Mouse (Mus musculus) MEL (cell line): ENCODE measurements around the gene Fancf. TPM values are rescaled to one million over a fixed set of nuclear protein-coding genes. Genes with fewer than 3 reads are reported as not detected.

Experiments
- DNase-seq: peaks from one replicate; pipeline ENCODE4 v3.0.0; 2011; ENCODE audit warnings: low read depth, low spot score
- H3K27ac ChIP-seq: 2 replicates; pipeline ENCODE4 v1.5.1; 2012; ENCODE audit warnings: low read depth, mild to moderate bottlenecking, control low read depth, low read length, moderate library complexity; ENCODE audit not compliant: control insufficient read depth
- H3K27me3 ChIP-seq, 2 experiments: fragments of 150-350 bp in 1 of 2; sonication (generic) in 1 of 2; 2 replicates each; pipeline ENCODE4 v1.6.1; 2012; ENCODE audit warnings: low read length in 2 of 2, mild to moderate bottlenecking in 2 of 2, improper control_type of control experiment in 1 of 2, moderate library complexity in 1 of 2; ENCODE audit not compliant: insufficient read depth in 2 of 2, control insufficient read depth in 1 of 2
- H3K36me3 ChIP-seq, 2 experiments: 2 replicates each; pipeline ENCODE4 v1.6.1; 2012 to 2014; ENCODE audit warnings: low read length in 2 of 2, improper control_type of control experiment in 1 of 2, inconsistent platforms in 1 of 2, mild to moderate bottlenecking in 1 of 2; ENCODE audit not compliant: insufficient read depth in 2 of 2, control insufficient read depth in 1 of 2
- H3K4me1 ChIP-seq, 2 experiments: fragments of 150-350 bp in 1 of 2; sonication (generic) in 1 of 2; 2 replicates each; pipeline ENCODE4 v1.6.1; 2012; ENCODE audit warnings: low read length in 2 of 2, improper control_type of control experiment in 1 of 2, mild to moderate bottlenecking in 1 of 2; ENCODE audit not compliant: insufficient read depth in 2 of 2, control insufficient read depth in 1 of 2
- H3K4me3 ChIP-seq, 2 experiments: fragments of 150-350 bp in 1 of 2; sonication (generic) in 1 of 2; 2 replicates each; pipeline ENCODE4 v1.5.1; 2012; ENCODE audit warnings: low read depth in 2 of 2, low read length in 2 of 2, mild to moderate bottlenecking in 2 of 2, moderate library complexity in 2 of 2, control low read depth in 1 of 2, improper control_type of control experiment in 1 of 2; ENCODE audit not compliant: control insufficient read depth in 1 of 2, insufficient read depth in 1 of 2
- H3K79me2 ChIP-seq: 2 replicates; pipeline ENCODE4 v1.6.1; 2012; ENCODE audit warnings: mild to moderate bottlenecking, low read length, moderate library complexity; ENCODE audit not compliant: control insufficient read depth, poor library complexity, insufficient read depth
- H3K9ac ChIP-seq: 2 replicates; pipeline ENCODE4 v1.6.1; 2012; ENCODE audit warnings: low read depth, mild to moderate bottlenecking, control low read depth, low read length, moderate library complexity; ENCODE audit not compliant: control insufficient read depth, poor library complexity, severe bottlenecking
- H3K9me3 ChIP-seq: fragments of 150-350 bp; sonication (generic); replicated peaks from 2 replicates; pipeline ENCODE4 v1.6.1; 2012; ENCODE audit warnings: mild to moderate bottlenecking, low read length, improper control_type of control experiment, moderate library complexity; ENCODE audit not compliant: insufficient read depth
- CHD1 ChIP-seq: IDR thresholded peaks from 2 replicates; pipeline ENCODE4 v1.6.1; 2012; ENCODE audit warnings: low read depth, mild to moderate bottlenecking, inconsistent platforms, low read length, improper control_type of control experiment
- CHD2 ChIP-seq: IDR thresholded peaks from 2 replicates; pipeline ENCODE4 v1.6.1; 2011; ENCODE audit warnings: low read length, improper control_type of control experiment
- CTCF ChIP-seq, 3 experiments: IDR thresholded peaks in 2 of 3; conservative IDR thresholded peaks in 1 of 3; 2 replicates each; pipeline ENCODE4 v1.5.1; 2011 to 2012; ENCODE audit warnings: low read length in 3 of 3, low read depth in 2 of 3, mild to moderate bottlenecking in 2 of 3, improper control_type of control experiment in 1 of 3, inconsistent platforms in 1 of 3, mixed read lengths in 1 of 3, moderate library complexity in 1 of 3; ENCODE audit not compliant: control insufficient read depth in 1 of 3, insufficient read depth in 1 of 3, poor library complexity in 1 of 3, severe bottlenecking in 1 of 3
- E2F4 ChIP-seq: IDR thresholded peaks from 2 replicates; pipeline ENCODE4 v1.6.1; 2011; ENCODE audit warnings: low read depth, low read length, improper control_type of control experiment, borderline replicate concordance
- EP300 ChIP-seq, 2 experiments: IDR thresholded peaks; 2 replicates each; pipeline ENCODE4 v1.6.1; 2011; ENCODE audit warnings: improper control_type of control experiment in 2 of 2, low read length in 2 of 2, low read depth in 1 of 2, mild to moderate bottlenecking in 1 of 2
- GATA1 ChIP-seq: IDR thresholded peaks from 2 replicates; pipeline ENCODE4 v1.6.1; 2011; ENCODE audit warnings: low read depth, low read length, improper control_type of control experiment
- JUND ChIP-seq: IDR thresholded peaks from 2 replicates; pipeline ENCODE4 v1.6.1; 2011; ENCODE audit warnings: low read depth, mild to moderate bottlenecking, improper control_type of control experiment, low read length
- KAT2A ChIP-seq: conservative IDR thresholded peaks from 2 replicates; pipeline ENCODE4 v1.6.1; 2012; ENCODE audit warnings: low read depth, low read length, improper control_type of control experiment, inconsistent platforms
- MAFK ChIP-seq: IDR thresholded peaks from 2 replicates; pipeline ENCODE4 v1.6.1; 2011; ENCODE audit warnings: low read depth, mild to moderate bottlenecking, low read length, improper control_type of control experiment, borderline replicate concordance
- MAX ChIP-seq: IDR thresholded peaks from 2 replicates; pipeline ENCODE4 v1.6.1; 2011; ENCODE audit warnings: low read length, improper control_type of control experiment
- MAZ ChIP-seq: IDR thresholded peaks from 2 replicates; pipeline ENCODE4 v1.6.1; 2012; ENCODE audit warnings: low read depth, mild to moderate bottlenecking, inconsistent platforms, low read length, improper control_type of control experiment
- MEF2A ChIP-seq: IDR thresholded peaks from 2 replicates; pipeline ENCODE4 v1.6.1; 2014; ENCODE audit warnings: low read depth, mild to moderate bottlenecking, inconsistent platforms, low read length, improper control_type of control experiment; ENCODE audit not compliant: poor library complexity, insufficient replicate concordance, severe bottlenecking; ENCODE audit errors: extremely low read depth
- MXI1 ChIP-seq: IDR thresholded peaks from 2 replicates; pipeline ENCODE4 v1.6.1; 2011; ENCODE audit warnings: mild to moderate bottlenecking, low read depth, low read length, improper control_type of control experiment
- MYB ChIP-seq: IDR thresholded peaks from 2 replicates; pipeline ENCODE4 v1.6.1; 2011; ENCODE audit warnings: mild to moderate bottlenecking, low read depth, low read length, improper control_type of control experiment
- MYC ChIP-seq: IDR thresholded peaks from 2 replicates; pipeline ENCODE4 v1.6.1; 2011; ENCODE audit warnings: low read depth, mild to moderate bottlenecking, low read length, improper control_type of control experiment, moderate library complexity
- NELFE ChIP-seq: IDR thresholded peaks from 2 replicates; pipeline ENCODE4 v1.6.1; 2011; ENCODE audit warnings: low read depth, low read length, improper control_type of control experiment
- NRF1 ChIP-seq: IDR thresholded peaks from 2 replicates; pipeline ENCODE4 v1.6.1; 2014; ENCODE audit warnings: low read depth, mild to moderate bottlenecking, inconsistent platforms, low read length, improper control_type of control experiment, moderate library complexity; ENCODE audit not compliant: poor library complexity, insufficient read depth, severe bottlenecking
- POLR2A ChIP-seq, 2 experiments: IDR thresholded peaks; 2 replicates each; pipeline ENCODE4 v1.6.1; 2011 to 2012; ENCODE audit warnings: low read length in 2 of 2, mild to moderate bottlenecking in 2 of 2, control low read depth in 1 of 2, improper control_type of control experiment in 1 of 2, low read depth in 1 of 2, moderate library complexity in 1 of 2; ENCODE audit not compliant: control insufficient read depth in 1 of 2, insufficient read depth in 1 of 2, poor library complexity in 1 of 2
- POLR2AphosphoS5 ChIP-seq: IDR thresholded peaks from 2 replicates; pipeline ENCODE4 v1.6.1; 2012; ENCODE audit warnings: low read depth, borderline replicate concordance, mild to moderate bottlenecking, inconsistent platforms, low read length, moderate library complexity, mixed read lengths
- RAD21 ChIP-seq: IDR thresholded peaks from 2 replicates; pipeline ENCODE4 v1.6.1; 2011; ENCODE audit warnings: mild to moderate bottlenecking, low read depth, low read length, improper control_type of control experiment
- RCOR1 ChIP-seq: IDR thresholded peaks from 2 replicates; pipeline ENCODE4 v1.6.1; 2012; ENCODE audit warnings: low read depth, mild to moderate bottlenecking, inconsistent platforms, low read length, improper control_type of control experiment
- SMC3 ChIP-seq: IDR thresholded peaks from 2 replicates; pipeline ENCODE4 v1.6.1; 2011; ENCODE audit warnings: low read depth, low read length, improper control_type of control experiment
- ZC3H11A ChIP-seq: IDR thresholded peaks from 2 replicates; pipeline ENCODE4 v1.6.1; 2012; ENCODE audit warnings: low read depth, mild to moderate bottlenecking, inconsistent platforms, low read length, improper control_type of control experiment
- ZKSCAN1 ChIP-seq: IDR thresholded peaks from 2 replicates; pipeline ENCODE4 v1.6.1; 2012; ENCODE audit warnings: low read depth, mild to moderate bottlenecking, inconsistent platforms, low read length, improper control_type of control experiment, moderate library complexity
- polyA plus RNA-seq, 2 experiments: library from polyadenylated mRNA; stranded (reverse) in 1 of 2; unstranded in 1 of 2; fragments of >175 nt in 1 of 2; fragments of >200 nt in 1 of 2; gene quantifications; 2 replicates each; pipeline versions ENCODE4 v1.2.1 to v1.2.4; 2012; ENCODE audit warnings: low replicate concordance in 2 of 2, low read depth in 1 of 2; ENCODE audit not compliant: insufficient read length in 2 of 2, insufficient read depth in 1 of 2, missing spikeins in 1 of 2
- total RNA-seq: library from RNA; depleted of rRNA; stranded (reverse); fragments of 300-350 nt; gene quantifications from 2 replicates; pipeline ENCODE4 v1.2.3, GENCODE M21; 2012

The Fancf gene
- total and polyA plus RNA-seq, 3 experiments, result 11.0 to 12.9 TPM; not detected in 1

DNA sequence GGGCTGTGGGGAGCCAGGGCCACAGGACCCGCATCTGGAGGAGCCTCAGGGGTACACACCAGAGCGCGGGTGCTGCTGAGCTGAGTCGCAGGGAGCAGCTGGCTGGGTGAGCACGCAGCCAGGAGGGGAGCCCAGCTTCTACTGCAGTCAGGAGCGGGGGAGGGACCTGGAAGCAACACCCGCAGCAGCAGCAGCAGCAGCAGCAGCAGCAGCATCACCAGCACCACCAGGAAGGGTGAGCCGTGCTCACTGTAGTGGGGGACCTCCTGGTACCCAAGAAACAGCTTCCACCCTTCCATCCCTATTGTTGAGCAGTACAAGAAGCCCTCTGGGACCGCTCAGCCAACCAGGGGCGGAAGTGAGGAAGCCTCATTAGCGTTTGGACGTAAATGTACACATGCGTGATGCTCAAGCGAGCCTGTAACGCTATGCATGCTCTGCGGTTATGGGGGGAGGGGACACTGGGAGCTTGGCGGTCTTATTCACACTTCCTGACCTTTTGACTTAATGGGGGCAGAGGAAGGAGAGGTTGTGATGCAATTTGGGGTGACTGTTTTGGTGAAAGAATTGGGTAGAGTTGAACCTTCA lies 17.2 kb upstream of the Fancf start:
- H3K27ac ChIP-seq, result no peak overlapping the region

DNA sequence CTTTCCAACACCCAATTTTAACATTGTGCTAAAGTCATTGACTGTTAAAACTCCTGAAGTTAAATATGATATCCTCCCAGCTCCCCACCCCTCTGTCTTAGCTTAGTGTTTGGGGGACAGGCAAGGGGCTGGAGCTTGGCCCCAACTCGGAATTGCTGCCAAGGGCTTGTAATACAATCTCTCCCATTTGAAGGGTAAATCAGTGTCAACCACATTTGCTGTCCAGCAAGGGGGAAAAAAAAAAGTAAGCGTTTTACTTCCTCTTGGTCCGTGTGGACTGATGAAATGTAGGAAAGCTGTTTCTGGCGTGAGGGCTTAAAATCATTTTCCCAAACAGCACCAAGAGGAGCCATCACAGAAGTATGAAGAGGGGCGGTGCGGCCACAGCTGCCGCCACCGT lies 16.7 kb upstream of the Fancf start:
- DNase-seq, result no peak
- no peaks in the 10 kb centered on the region for H3K79me2 ChIP-seq
- no peak for TF ChIP-seq MAX
- H3K9ac ChIP-seq, result no peak overlapping the region
- no peaks in the 10 kb centered on the region for H3K4me1 ChIP-seq
- H3K36me3 ChIP-seq, result no peaks in the 10 kb centered on the region
- H3K27ac ChIP-seq, result no peak overlapping the region
- H3K27me3 ChIP-seq, result no peaks in the 10 kb centered on the region
- H3K9me3 ChIP-seq, result no peaks in the 10 kb centered on the region
- H3K4me3 ChIP-seq, result no peak overlapping the region

More for the DNA sequence above, 17.2 kb upstream of the Fancf start:
- Histone ChIP-seq H3K79me2 (no peaks in the 10 kb centered on the region), H3K36me3 (no peaks in the 10 kb centered on the region), H3K9me3 (no peaks in the 10 kb centered on the region), H3K27me3 (no peaks in the 10 kb centered on the region), H3K4me1 (no peaks in the 10 kb centered on the region), H3K9ac (no peak overlapping the region), H3K4me3 (no peak overlapping the region)
- no peak for DNase-seq
- TF ChIP-seq NELFE (no peak), JUND (no peak), MYC (no peak), MAFK (no peak), MYB (no peak), CHD2 (no peak), CTCF (IDR thresholded peaks at IDR 0.05 in 2 of 3, conservative IDR thresholded peaks at IDR 0.05 in 1 of 3; ENCODE audit: control insufficient read depth in 1 of 3, insufficient read depth in 1 of 3, low read depth in 2 of 3, low read length in 3 of 3, poor library complexity in 1 of 3, severe bottlenecking in 1 of 3) (no peak), RCOR1 (no peak), MXI1 (no peak), MAZ (no peak)

DNA sequence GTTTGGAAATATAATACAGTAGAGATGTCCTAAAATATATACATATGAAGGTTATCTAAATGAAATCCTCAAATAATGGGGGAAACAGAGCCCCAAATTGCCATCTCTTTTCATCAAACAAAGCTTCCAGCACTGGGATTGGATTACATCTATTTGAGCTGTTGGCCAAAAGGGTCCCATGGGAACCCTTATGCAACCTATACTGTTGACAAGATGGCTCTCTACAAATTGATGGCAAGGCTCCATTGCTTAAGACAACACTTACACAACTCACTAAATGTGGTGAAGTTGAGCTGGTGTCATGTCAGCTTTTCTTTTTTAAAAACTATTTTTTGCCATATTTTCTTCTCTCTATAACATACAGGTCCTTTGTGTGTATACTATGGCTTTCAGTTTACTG lies 14.2 kb upstream of the Fancf start:
- Histone ChIP-seq H3K4me1 (peaks cover 3 to 14% of the 10 kb centered on the region in 2 experiments), H3K4me3 (no peak overlapping the region), H3K79me2 (no peaks in the 10 kb centered on the region), H3K36me3 (peaks cover 0 to 14% of the 10 kb centered on the region in 2 experiments; a peak in 2 of 4 replicates), H3K27ac (no peak overlapping the region), H3K9ac (no peak overlapping the region), H3K9me3 (no peaks in the 10 kb centered on the region), H3K27me3 (no peaks in the 10 kb centered on the region)
- DNase-seq, result no peak
- TF ChIP-seq CHD2 (no peak), ZKSCAN1 (no peak), RAD21 (no peak), MAFK (no peak), SMC3 (no peak), MAX (no peak), POLR2A (IDR thresholded peaks at IDR 0.05; ENCODE audit: control insufficient read depth in 1 of 2, insufficient read depth in 1 of 2, low read depth in 1 of 2, low read length in 2 of 2, poor library complexity in 1 of 2) (no peak), E2F4 (no peak), CHD1 (no peak), MEF2A (no peak), EP300 (IDR thresholded peaks at IDR 0.05; ENCODE audit: low read depth in 1 of 2, low read length in 2 of 2) (no peak), KAT2A (no peak), RCOR1 (no peak), POLR2AphosphoS5 (no peak), ZC3H11A (no peak), GATA1 (no peak), CTCF (IDR thresholded peaks at IDR 0.05 in 2 of 3, conservative IDR thresholded peaks at IDR 0.05 in 1 of 3; ENCODE audit: control insufficient read depth in 1 of 3, insufficient read depth in 1 of 3, low read depth in 2 of 3, low read length in 3 of 3, poor library complexity in 1 of 3, severe bottlenecking in 1 of 3) (no peak), NRF1 (no peak)
